Mouse (Mus musculus) C2C12 (cell line): ENCODE results near the gene Mgat4a. TPM values are rescaled to one million over a fixed set of nuclear protein-coding genes. Genes with fewer than 3 reads are reported as not detected.

Source experiments
- H3K27me3 ChIP-seq: one replicate; pipeline ENCODE4 v1.6.1; 2011; ENCODE audit not compliant: control insufficient read depth, insufficient read depth, insufficient read length
- H3K36me3 ChIP-seq: one replicate; pipeline ENCODE4 v1.6.1; 2011; ENCODE audit not compliant: control insufficient read depth, insufficient read depth
- H3K4me3 ChIP-seq: one replicate; pipeline ENCODE4 v1.5.1; 2011; ENCODE audit warnings: mild to moderate bottlenecking, control low read depth; ENCODE audit not compliant: poor library complexity, insufficient read depth, severe bottlenecking
- H3K79me2 ChIP-seq: one replicate; pipeline ENCODE4 v1.6.1; 2011; ENCODE audit not compliant: control insufficient read depth, insufficient read depth
- H3K79me3 ChIP-seq: one replicate; pipeline ENCODE4 v1.6.1; 2011; ENCODE audit warnings: low read depth, control low read depth
- H3ac ChIP-seq: one replicate; pipeline ENCODE3; 2011; ENCODE audit warnings: low read depth; ENCODE audit not compliant: control insufficient read depth, insufficient read length
- CEBPB ChIP-seq: IDR thresholded peaks from one replicate; pipeline ENCODE4 v1.6.1; 2011; ENCODE audit warnings: low read depth, mild to moderate bottlenecking, control low read depth, moderate library complexity
- CTCF ChIP-seq: IDR thresholded peaks from one replicate; pipeline ENCODE4 v1.5.1; 2011; ENCODE audit not compliant: control insufficient read depth, insufficient read depth, insufficient read length
- FOSL1 ChIP-seq: IDR thresholded peaks from one replicate; pipeline ENCODE4 v1.8.0; 2011; ENCODE audit warnings: mild to moderate bottlenecking, low read length; ENCODE audit not compliant: poor library complexity, insufficient read depth, severe bottlenecking
- MAX ChIP-seq: IDR thresholded peaks from one replicate; pipeline ENCODE4 v1.6.1; 2011; ENCODE audit warnings: mild to moderate bottlenecking, control low read depth
- MYOD1 ChIP-seq: IDR thresholded peaks from one replicate; pipeline ENCODE4 v1.6.1; 2011; ENCODE audit warnings: low read depth; ENCODE audit not compliant: control insufficient read depth, insufficient read length
- MYOG ChIP-seq: IDR thresholded peaks from one replicate; pipeline ENCODE4 v1.6.1; 2011; ENCODE audit not compliant: control insufficient read depth, insufficient read length; ENCODE audit errors: extremely low read depth
- USF1 ChIP-seq: IDR thresholded peaks from one replicate; pipeline ENCODE4 v1.6.1; 2011; ENCODE audit warnings: low read depth, mild to moderate bottlenecking, control low read depth, moderate library complexity
- polyA plus RNA-seq: library from polyadenylated mRNA; unstranded; fragments of >200 nt; fragmentation: generic; extraction: Trizol; gene quantifications from one replicate; pipeline ENCODE4 v1.2.1, GENCODE M21; 2012; ENCODE audit warnings: missing spikeins

The Mgat4a gene
- polyA plus RNA-seq, 1 experiment: 0.01 TPM

DNA sequence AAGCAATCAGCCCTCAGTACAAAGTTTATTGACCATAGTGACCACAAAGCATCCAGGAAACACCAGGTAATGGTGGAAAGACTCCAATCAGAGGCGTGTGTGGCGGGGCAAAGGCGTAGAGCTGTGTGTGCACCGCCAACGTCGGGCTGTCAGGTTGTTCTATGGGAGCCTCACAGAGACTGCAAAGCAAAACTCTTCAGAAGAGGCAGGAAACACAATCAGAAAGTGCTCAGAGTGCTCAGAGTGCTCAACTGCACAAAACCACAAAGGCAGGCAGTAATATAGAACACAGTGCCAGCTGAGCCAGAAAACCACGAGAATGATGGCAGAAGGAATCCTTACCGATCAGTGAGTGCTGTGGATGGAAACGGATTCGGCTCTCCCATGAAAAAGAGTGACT lies 67.6 kb downstream of the Mgat4a start:
- no peak overlapping the region for H3ac ChIP-seq
- H3K36me3 ChIP-seq: no peaks in the 10 kb centered on the region
- no peaks in the 10 kb centered on the region for H3K79me2 ChIP-seq
- no peak for TF ChIP-seq MYOG
- TF ChIP-seq FOSL1: no peak
- no peak for TF ChIP-seq USF1
- no peak for TF ChIP-seq MYOD1
- no peak for TF ChIP-seq MAX
- no peak for TF ChIP-seq CTCF
- no peak for TF ChIP-seq CEBPB
- no peaks in the 10 kb centered on the region for H3K27me3 ChIP-seq
- H3K79me3 ChIP-seq: no peaks in the 10 kb centered on the region
- H3K4me3 ChIP-seq: no peak overlapping the region

DNA sequence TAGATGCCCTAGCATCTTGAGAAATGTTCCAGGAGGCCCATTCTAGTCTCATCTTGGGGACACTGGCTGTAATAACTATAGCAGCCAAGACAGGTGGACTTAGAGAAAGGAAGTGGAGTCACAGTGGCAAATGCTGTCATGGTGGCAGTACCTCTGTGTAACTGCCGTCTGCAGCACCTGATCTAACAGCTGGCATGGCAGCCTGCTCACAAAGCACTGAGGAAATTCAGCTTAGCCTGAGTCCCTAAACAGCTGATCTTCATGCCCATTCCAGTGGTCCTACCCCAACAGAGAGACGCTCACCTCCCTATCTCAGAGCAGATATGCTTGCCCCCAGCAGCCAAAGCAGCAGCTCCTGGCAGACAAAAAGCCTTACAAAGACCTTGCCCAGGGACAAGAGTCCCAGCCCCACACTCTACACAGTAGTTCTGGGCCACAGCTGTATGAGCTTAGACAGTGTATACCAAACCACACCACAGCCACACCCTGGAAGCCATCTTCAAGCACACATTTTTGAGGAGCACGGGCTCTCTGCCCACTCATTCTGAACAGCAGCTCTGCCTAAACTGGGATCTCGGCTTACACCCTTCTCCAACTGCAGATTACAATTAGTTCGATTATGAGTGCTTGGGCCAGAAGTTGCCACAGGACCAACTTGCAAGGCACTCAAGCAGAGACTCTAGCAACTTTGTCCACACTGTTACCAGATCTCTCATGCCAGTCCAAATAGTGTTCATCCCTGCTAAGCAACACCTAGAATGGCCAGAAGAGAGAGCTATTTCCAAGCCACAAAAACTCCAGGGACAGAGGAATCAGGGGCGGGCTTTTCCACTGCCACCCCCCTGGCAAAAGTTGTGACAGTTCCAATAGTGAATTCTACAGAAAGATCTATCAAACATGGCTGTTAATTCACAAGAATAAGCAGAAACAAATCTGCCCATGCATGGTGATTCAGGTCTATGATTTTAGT lies 69.4 kb downstream of the Mgat4a start:
- Histone ChIP-seq H3K79me2 (no peaks in the 10 kb centered on the region), H3ac (no peak overlapping the region), H3K4me3 (no peak overlapping the region), H3K27me3 (no peaks in the 10 kb centered on the region), H3K36me3 (no peaks in the 10 kb centered on the region), H3K79me3 (no peaks in the 10 kb centered on the region)
- TF ChIP-seq MAX: no peak
- TF ChIP-seq USF1: no peak
- TF ChIP-seq FOSL1: no peak
- TF ChIP-seq CEBPB: no peak
- TF ChIP-seq MYOG: no peak
- TF ChIP-seq CTCF: no peak
- TF ChIP-seq MYOD1: no peak

DNA sequence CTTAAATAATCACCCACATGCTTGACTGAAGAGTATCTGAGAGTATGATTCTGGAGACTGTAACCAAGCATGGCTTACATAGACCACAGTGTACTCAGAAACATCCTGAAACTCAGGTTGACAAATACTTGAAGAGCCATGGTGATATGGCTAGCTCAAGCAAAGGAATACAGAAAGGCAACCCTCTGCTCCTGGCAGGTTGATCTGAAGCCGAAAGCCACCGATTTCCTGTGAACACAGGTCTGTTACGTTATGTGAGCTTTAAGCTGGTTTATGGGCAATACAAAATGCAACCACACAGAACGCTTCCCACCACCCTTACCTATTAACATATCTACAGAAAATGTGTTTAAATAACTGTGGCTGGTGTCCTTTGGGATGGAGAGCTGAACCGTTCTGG lies 71.8 kb downstream of the Mgat4a start:
- no peaks in the 10 kb centered on the region for H3K36me3 ChIP-seq
- H3K27me3 ChIP-seq: no peaks in the 10 kb centered on the region
- H3K79me2 ChIP-seq: no peaks in the 10 kb centered on the region
- no peak overlapping the region for H3K4me3 ChIP-seq
- no peaks in the 10 kb centered on the region for H3K79me3 ChIP-seq
- H3ac ChIP-seq: no peak overlapping the region
- TF ChIP-seq CTCF: no peak
- no peak for TF ChIP-seq USF1
- no peak for TF ChIP-seq FOSL1
- TF ChIP-seq CEBPB: no peak
- no peak for TF ChIP-seq MYOG
- TF ChIP-seq MYOD1: no peak
- no peak for TF ChIP-seq MAX

DNA sequence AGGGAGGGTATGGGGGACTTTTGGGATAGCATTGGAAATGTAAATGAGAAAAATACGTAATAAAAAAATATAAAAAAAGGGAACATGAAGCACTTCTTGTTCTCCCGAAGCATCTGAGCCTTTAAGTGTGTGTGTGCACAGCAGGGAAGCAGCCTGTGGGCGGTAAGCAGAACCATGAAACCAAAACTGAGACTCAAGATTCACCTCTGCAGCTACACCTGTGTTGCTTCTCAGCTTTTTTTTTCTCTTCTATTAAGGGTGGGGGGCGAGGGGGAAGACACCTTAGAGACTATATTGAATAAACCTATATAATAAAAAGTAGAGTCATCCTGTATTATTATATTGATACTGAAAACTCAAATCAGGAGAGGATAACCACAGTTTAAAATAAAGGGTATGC lies 73.0 kb downstream of the Mgat4a start:
- Histone ChIP-seq H3K36me3 (no peaks in the 10 kb centered on the region), H3ac (no peak overlapping the region), H3K79me3 (no peaks in the 10 kb centered on the region), H3K79me2 (no peaks in the 10 kb centered on the region), H3K4me3 (no peak overlapping the region), H3K27me3 (no peaks in the 10 kb centered on the region)
- no peak for TF ChIP-seq CTCF
- no peak for TF ChIP-seq CEBPB
- TF ChIP-seq FOSL1: no peak
- TF ChIP-seq MAX: no peak
- TF ChIP-seq MYOD1: no peak
- TF ChIP-seq USF1: no peak
- TF ChIP-seq MYOG: no peak

DNA sequence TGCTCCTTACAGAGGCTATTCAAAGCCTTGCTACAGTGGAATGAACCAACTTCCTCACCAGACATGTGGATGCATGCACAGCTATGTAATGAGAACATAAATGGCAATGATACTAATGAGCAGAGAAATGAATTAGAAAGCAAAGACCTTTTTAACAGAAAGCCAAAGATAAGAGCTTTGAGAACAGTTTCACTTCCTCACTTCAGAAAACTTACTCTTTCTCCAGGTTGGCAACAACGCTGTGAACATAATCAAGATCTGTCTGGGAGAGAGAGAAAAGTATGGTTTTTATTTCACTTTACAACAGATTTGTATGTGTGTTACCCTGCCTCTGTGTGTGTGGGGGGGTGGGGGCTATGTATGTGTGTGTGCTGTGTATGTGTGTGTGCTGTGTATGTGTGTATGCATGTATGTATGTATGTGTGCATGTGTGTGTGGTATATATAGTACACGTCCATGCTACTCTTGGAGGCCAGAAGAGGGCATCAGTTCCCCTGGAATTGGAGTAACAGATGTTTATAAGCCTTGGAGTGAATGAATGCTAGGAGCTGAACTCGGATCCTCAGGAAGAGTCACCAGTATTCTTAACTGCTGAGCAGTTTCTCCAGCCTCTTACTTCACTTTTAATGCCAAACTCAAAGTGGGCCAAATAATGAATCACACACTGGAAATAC lies 74.4 kb downstream of the Mgat4a start:
- no peaks in the 10 kb centered on the region for H3K36me3 ChIP-seq
- no peaks in the 10 kb centered on the region for H3K27me3 ChIP-seq
- no peak for TF ChIP-seq MAX
- TF ChIP-seq MYOD1: no peak
- no peak for TF ChIP-seq FOSL1
- no peak for TF ChIP-seq CEBPB
- TF ChIP-seq USF1: no peak
- H3K79me2 ChIP-seq: no peaks in the 10 kb centered on the region
- no peak overlapping the region for H3K4me3 ChIP-seq
- H3ac ChIP-seq: no peak overlapping the region
- no peaks in the 10 kb centered on the region for H3K79me3 ChIP-seq
